Mouse (Mus musculus) embryonic fibroblast, embryonic 13.5 days (primary cell): ENCODE data around the gene Rem1. TPM values are rescaled to one million over a fixed set of nuclear protein-coding genes. Genes with fewer than 3 reads are reported as not detected.
A peak's percentile ranks its signal among the peaks of the same experiment; 100 is the strongest.

Source experiments
- H3K27ac ChIP-seq: 2 replicates; pipeline ENCODE4 v1.5.1; 2012; ENCODE audit warnings: low read length, control low read depth, inconsistent platforms; ENCODE audit not compliant: insufficient read depth
- H3K4me1 ChIP-seq: 2 replicates; pipeline ENCODE4 v1.6.1; 2011; ENCODE audit warnings: low read length; ENCODE audit not compliant: control insufficient read depth, insufficient read depth
- H3K4me3 ChIP-seq: 2 replicates; pipeline ENCODE4 v1.5.1; 2011; ENCODE audit warnings: mild to moderate bottlenecking, control low read depth, low read length; ENCODE audit not compliant: insufficient read depth
- CTCF ChIP-seq: IDR thresholded peaks from 2 replicates; pipeline ENCODE4 v1.5.1; 2011; ENCODE audit warnings: mild to moderate bottlenecking, control low read depth, low read length, moderate library complexity, borderline replicate concordance; ENCODE audit not compliant: insufficient read depth
- POLR2A ChIP-seq: IDR thresholded peaks from 2 replicates; pipeline ENCODE4 v1.6.1; 2011; ENCODE audit warnings: low read depth, mild to moderate bottlenecking, control low read depth, low read length, moderate library complexity
- polyA plus RNA-seq: library from polyadenylated mRNA; stranded (reverse); fragments of >200 nt; gene quantifications from 2 replicates; pipeline ENCODE4 v1.2.4, GENCODE M21; 2011; ENCODE audit warnings: low read depth; ENCODE audit not compliant: missing spikeins, insufficient read length

Gene Rem1
- polyA plus RNA-seq, 1 experiment: 3.9 TPM

DNA sequence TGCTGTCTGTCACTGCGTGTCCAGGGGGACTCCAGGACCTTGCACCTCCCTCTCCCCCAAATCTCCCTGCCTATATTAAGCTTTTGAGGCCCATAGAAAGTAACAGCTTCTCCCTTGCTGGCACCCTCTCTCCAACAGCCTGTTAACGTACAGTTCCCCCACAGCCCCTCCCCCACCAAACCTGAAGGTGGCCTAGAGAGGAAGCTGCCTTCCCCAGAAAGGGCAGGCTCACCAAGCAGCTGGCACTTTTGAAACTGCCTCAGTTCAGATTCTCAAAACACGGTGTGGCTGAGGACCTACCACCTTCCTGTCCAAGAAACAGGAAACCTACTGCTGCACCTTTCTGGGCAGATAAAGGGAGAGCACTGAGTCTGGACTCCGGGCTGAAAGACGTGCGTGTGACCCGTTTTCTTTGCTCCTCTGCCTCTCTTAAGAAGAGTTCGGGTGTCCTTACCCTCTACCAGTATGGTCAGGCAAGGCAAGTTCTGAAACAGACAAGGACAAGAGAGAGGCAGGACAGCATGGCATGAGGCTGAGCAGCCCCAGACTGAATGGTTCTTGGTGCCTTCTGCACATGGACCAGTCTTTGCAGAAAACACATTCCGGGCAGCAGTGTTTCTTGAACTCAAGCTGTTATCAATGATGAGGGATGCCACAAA is 44.4 kb downstream of the Rem1 start:
- peaks cover 25% of the 10 kb centered on the region for H3K4me1 ChIP-seq
- H3K27ac ChIP-seq: peak overlapping the region; percentile 60
- H3K4me3 ChIP-seq: peak overlapping the region; percentile 97
- no peak for TF ChIP-seq POLR2A
- no peak for TF ChIP-seq CTCF

DNA sequence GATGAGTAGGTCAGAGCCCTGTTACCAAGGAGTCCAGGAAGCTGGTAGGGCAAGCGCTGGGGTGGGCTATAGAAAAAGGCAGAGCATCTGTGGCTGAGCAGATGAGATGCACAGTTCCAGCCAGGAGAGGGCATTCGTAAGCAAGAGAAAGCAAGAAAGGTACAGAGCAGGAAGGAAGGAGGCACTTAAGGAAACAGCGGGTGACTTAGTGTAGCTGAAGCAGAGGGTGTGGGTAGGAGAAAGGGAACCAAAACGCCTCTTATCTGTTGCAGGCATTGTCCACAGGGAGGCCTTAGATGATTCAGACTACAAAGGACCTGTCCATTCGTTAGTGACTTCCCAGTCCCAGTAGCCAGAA is 44.9 kb downstream of the Rem1 start:
- Histone ChIP-seq H3K4me1 (peaks cover 26% of the 10 kb centered on the region), H3K4me3 (peak overlapping the region; percentile 97), H3K27ac (no peak overlapping the region; the same call in 1 of the 2 replicates)
- TF ChIP-seq CTCF: peak; percentile 54; the same call in 1 of the 2 replicates
- no peak for TF ChIP-seq POLR2A

DNA sequence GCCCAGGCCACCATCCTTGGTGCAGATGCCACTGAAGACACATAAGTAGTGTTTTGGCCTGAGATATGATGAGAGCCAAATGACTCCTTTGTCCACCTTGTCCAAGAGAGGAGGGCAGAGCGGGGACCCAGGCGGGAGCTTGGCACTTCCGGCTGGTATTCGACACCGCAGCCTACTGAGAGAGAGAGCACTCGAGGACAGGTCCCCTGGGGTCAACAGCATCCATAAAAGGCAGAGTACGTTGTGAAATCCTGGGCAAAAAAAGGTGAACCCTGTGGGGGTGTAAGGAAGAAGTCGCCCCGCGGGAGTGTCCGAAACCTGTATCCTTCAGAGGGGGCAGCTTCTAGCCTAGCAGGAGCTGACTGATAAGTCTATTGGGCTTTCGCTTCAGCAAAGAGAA is 45.4 kb downstream of the Rem1 start:
- no peak overlapping the region for H3K27ac ChIP-seq
- TF ChIP-seq CTCF (no peak), POLR2A (no peak)
- H3K4me3 ChIP-seq: peak overlapping the region; percentile 14
- H3K4me1 ChIP-seq: peaks cover 26% of the 10 kb centered on the region

- Histone ChIP-seq H3K27ac (peak overlapping the region; percentile 38; the same call in 1 of the 2 replicates), H3K4me3 (no peak overlapping the region), H3K4me1 (peaks cover 26% of the 10 kb centered on the region)
- TF ChIP-seq CTCF (no peak), POLR2A (no peak)
Observed at GRCm38 (mm10) chr2:152674148-152674547, 47.4 kb downstream of the Rem1 start.

GRCm38 (mm10) chr2:152675252-152675791 is 48.6 kb downstream of the Rem1 start:
- TF ChIP-seq CTCF: no peak
- no peak for TF ChIP-seq POLR2A
- Histone ChIP-seq H3K27ac (peak overlapping the region; percentile 55; the same call in 1 of the 2 replicates), H3K4me1 (peaks cover 26% of the 10 kb centered on the region), H3K4me3 (no peak overlapping the region)

- TF ChIP-seq CTCF (peak; percentile 36; the same call in 1 of the 2 replicates), POLR2A (no peak)
- no peak overlapping the region for H3K4me3 ChIP-seq
- peaks cover 19% of the 10 kb centered on the region for H3K4me1 ChIP-seq
- H3K27ac ChIP-seq: no peak overlapping the region
Observed at GRCm38 (mm10) chr2:152678302-152678701, 51.6 kb downstream of the Rem1 start.

- no peak overlapping the region for H3K27ac ChIP-seq
- H3K4me3 ChIP-seq: no peak overlapping the region
- H3K4me1 ChIP-seq: peaks cover 21% of the 10 kb centered on the region
- TF ChIP-seq POLR2A (no peak), CTCF (no peak)
Observed at GRCm38 (mm10) chr2:152678925-152679324, 52.2 kb downstream of the Rem1 start.

- Histone ChIP-seq H3K4me3 (no peak overlapping the region), H3K27ac (no peak overlapping the region), H3K4me1 (peaks cover 18% of the 10 kb centered on the region)
- TF ChIP-seq CTCF: no peak
- TF ChIP-seq POLR2A: no peak
Observed at GRCm38 (mm10) chr2:152679701-152680355, 53.1 kb downstream of the Rem1 start.

DNA sequence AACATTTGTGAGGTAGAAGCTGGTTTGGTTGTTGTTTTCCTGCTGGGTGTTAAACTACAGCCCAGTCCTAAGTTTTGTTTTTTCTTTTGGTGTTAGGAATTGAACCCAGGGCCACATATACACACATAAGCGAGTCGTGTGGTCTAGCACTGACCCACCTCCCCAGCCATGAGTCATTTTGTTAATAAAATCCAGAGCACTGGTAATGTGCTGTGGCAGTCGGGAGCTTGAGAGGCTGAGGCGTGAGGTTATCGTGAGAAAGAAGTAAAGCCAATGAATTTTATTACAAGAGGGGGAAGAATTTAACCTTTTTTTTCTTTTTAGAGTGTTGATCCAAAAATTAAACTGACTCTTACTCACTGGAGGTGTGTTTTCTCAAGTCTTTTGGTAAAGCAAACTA is 56.3 kb downstream of the Rem1 start:
- TF ChIP-seq POLR2A (no peak), CTCF (no peak)
- Histone ChIP-seq H3K4me3 (no peak overlapping the region), H3K4me1 (peaks cover 8% of the 10 kb centered on the region; the same call in 1 of the 2 replicates), H3K27ac (peak overlapping the region; percentile 77)

Other genes with a start within 250 kb of the Rem1 start
- gene Sox12, start 228.9 kb upstream of the Rem1 start, polyA plus RNA-seq: 15.0 and 20.3 TPM in 2 replicates
- 9.7 and 17.6 TPM in 2 replicates for gene Zcchc3, start 211.9 kb upstream of the Rem1 start, polyA plus RNA-seq
- gene 6820408C15Rik, start 211.4 kb upstream of the Rem1 start, polyA plus RNA-seq: 0.30 TPM in 1 of 2 replicates, not detected in the other
- not detected in 2 replicates for gene Defb23, start 162.3 kb upstream of the Rem1 start, polyA plus RNA-seq
- gene Defb20, start 149.9 kb upstream of the Rem1 start, polyA plus RNA-seq: not detected in 2 replicates
- gene Defb22, start 136.8 kb upstream of the Rem1 start, polyA plus RNA-seq: not detected in 2 replicates
- gene Defb26, start 115.3 kb upstream of the Rem1 start, polyA plus RNA-seq: not detected in 2 replicates
- not detected in 2 replicates for gene Defb28, start 108.7 kb upstream of the Rem1 start, polyA plus RNA-seq
- gene Defb29, start 86.9 kb upstream of the Rem1 start, polyA plus RNA-seq: not detected in 2 replicates
- not detected in 2 replicates for gene Gm17416, start 57.6 kb upstream of the Rem1 start, polyA plus RNA-seq
- not detected in 2 replicates for gene Defb21, start 54.2 kb upstream of the Rem1 start, polyA plus RNA-seq
- not detected in 2 replicates for gene Defb19, start 46.6 kb upstream of the Rem1 start, polyA plus RNA-seq
- not detected in 2 replicates for gene Defb45, start 27.6 kb upstream of the Rem1 start, polyA plus RNA-seq
- gene Defb36, start 22.6 kb upstream of the Rem1 start, polyA plus RNA-seq: not detected in 2 replicates
- 1.9 and 2.0 TPM in 2 replicates for gene Defb25, start 3.9 kb upstream of the Rem1 start, polyA plus RNA-seq
- gene H13, start 42.5 kb downstream of the Rem1 start, polyA plus RNA-seq: 141 and 214 TPM in 2 replicates
- 19.4 and 24.5 TPM in 2 replicates for gene Mcts2, start 60.1 kb downstream of the Rem1 start, polyA plus RNA-seq
- 49.1 and 67.7 TPM in 2 replicates for gene Id1, start 109.3 kb downstream of the Rem1 start, polyA plus RNA-seq
- 0.94 and 1.5 TPM in 2 replicates for gene Cox4i2, start 127.2 kb downstream of the Rem1 start, polyA plus RNA-seq
- 51.2 and 71.7 TPM in 2 replicates for gene Bcl2l1, start 204.8 kb downstream of the Rem1 start, polyA plus RNA-seq
- gene Tpx2, start 221.0 kb downstream of the Rem1 start, polyA plus RNA-seq: 62.3 and 82.9 TPM in 2 replicates